Mouse (Mus musculus): ENCODE measurements around the gene Pla1a.

Gene Pla1a

DNA sequence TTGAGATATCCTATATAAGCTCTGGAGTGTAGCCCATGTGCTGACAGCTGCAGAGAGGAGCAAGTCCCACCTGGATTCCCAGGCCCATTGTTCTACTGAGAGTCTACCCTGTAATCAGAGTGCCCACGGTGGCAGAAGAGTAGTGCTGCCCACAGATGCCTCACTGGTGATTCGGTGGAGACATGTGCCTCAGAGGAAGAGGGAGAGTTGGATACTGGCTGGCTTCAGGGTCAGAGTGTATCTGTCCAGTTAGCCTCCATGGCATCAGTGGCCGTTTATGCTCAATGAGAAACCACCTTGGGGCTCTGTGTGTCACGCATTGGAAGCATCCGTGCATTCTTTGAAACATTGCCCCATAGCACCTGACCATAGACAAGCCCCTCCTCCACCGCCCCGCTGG is 69.3 kb downstream of the Pla1a start:
- DNase-seq: no peak

- no peak for DNase-seq
Observed at GRCm38 (mm10) chr16:38363256-38363595, 69.7 kb downstream of the Pla1a start.

DNA sequence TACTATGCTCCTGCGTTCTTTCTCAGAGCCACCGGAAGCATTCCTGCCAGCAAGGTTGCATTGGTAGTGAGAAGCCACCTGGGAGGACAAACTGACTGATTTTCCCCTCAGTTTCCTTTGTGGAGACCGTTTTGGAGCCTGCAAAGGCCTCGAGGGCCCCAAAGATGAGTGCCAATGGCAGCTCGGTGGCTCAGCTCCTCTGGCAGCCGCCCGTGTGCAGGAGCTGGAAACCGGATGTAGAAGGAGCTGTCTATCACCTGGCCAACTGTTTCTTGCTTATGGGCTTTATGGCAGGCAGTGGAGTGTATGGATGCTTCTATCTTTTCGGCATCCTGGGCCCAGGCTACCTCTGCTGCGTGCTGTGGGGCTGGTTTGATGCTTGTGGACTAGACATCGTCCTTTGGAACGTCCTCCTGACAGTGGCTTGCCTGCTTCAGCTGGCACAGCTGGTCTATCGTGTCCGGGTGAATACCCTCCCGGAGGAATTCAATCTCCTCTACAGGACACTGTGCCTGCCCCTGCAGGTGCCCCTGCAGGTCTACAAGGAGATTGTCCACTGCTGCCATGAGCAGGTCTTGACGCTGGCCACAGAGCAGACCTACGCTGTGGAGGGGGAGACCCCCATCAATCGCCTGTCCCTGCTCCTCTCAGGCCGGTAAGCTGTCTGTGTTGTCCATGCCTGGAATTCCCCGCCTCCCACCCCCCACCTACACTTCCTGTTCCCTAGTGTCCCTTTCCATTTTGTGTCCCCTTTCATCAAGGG is 70.3 kb downstream of the Pla1a start:
- no peak for DNase-seq

- DNase-seq: no peak
Observed at GRCm38 (mm10) chr16:38361933-38362332, 71.0 kb downstream of the Pla1a start, which contains the start of gene Popdc2. Gene Popdc2 (plus strand): TSS chr16:38362209.

DNA sequence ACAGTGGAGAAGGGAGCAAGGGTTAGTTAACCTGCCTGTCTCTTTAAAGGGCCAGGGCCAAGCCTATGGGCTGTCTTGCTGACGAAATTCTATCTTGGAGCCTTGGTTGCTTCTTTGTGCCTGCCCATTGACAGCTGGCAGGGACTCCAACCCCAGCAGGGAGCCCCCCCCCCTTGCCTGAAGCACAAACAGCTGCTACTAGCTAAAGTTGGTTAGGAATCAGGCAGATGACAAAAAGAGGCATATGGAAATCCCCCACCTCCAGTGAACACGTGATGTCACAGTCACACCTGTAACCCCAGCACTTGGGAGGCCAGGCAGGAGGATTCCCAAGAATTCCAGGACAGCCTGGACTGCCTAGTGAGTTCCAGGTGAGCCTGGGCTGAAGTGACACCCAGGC is 72.6 kb downstream of the Pla1a start:
- no peak for DNase-seq

DNA sequence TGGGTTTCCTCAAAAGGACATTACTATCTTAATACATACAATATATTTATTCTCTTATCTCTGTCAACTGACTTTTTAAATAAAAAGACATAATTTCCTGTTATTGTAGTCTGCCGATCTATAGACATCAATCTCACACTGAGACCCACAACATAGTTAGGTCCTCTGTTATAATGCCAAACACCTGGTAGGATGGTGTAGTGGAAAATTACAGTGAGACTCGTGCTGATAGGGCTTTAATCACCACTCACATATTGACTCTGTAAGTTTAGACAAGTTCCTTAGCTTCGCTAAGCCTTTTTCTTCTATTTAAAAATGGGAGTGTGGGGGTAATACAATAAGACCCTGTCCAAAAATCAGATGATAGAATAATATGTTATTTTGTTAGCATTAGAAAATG is 73.1 kb downstream of the Pla1a start:
- no peak for DNase-seq

DNA sequence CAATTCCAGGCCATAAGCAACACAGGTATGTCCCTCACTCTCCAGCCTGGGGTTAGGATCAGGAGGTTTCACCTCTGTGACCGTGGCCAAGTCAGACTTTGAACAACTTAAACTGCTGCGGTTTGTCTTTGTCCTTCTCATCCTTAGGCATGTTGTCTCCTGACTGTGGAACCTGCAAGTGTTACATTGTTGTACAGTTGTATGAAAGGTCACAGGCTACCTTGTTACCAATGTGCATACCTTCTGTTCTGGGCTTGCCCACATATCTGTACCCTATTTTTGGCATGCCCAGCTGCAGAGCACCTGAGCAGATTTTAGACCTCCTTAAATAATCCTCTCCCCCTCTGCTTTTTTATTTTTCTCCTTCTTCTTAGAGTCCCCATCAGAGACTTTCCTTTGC is 73.7 kb downstream of the Pla1a start:
- no peak for DNase-seq

GRCm38 (mm10) chr16:38358256-38358812 is 74.6 kb downstream of the Pla1a start:
- no peak for DNase-seq

DNA sequence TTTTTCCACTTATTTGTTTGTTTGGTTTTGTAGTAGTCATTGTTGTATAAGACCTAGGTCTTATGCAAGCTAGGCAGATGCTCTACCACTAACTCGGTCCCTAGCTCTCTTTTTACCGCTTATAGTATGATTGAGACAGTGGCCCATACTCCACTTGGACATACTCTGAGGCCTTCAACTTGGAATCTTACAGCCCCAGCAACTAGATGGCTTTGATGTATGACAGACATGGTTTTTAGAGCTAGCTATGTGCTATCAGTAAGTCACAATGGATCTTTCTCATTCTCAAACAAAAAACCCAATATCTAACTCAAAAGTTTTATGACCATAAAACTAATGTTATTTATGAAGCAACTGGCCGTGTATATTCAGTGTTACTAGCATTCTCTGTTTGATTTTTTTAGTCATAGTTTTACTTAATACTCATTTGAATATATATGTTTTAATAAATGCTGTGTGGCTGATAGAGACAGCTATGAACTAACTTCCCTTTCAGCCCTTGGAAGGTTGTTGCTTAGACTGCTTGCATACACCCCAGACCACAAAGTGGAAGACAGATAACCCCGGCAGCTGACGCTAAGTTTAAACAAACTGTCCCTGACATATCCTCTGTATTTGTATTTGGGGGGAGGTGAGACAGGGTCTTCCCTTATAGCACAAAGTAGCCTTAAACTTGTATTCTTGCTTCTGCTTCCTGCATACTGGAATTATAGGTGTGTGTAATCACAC is 78.6 kb downstream of the Pla1a start:
- DNase-seq: no peak

DNA sequence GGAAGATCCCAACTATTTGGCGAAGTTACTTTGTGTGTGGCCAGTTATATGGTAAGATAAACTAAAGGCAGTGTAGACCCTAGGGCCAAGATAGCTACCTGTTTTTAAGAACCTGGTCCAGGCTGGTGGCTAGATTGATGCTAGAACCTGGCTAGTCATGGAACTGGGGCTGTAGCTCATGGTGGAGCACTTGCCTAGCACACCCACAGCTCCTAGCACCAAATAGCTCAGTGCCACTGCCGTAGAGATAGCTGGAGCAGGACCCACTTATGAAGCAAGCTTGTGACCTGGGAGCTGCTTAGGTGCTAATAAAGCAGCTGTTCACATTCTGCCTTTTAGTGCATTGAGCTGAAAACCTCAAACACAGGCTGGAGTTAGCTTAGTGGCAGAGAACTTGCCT is 79.3 kb downstream of the Pla1a start:
- no peak for DNase-seq

DNA sequence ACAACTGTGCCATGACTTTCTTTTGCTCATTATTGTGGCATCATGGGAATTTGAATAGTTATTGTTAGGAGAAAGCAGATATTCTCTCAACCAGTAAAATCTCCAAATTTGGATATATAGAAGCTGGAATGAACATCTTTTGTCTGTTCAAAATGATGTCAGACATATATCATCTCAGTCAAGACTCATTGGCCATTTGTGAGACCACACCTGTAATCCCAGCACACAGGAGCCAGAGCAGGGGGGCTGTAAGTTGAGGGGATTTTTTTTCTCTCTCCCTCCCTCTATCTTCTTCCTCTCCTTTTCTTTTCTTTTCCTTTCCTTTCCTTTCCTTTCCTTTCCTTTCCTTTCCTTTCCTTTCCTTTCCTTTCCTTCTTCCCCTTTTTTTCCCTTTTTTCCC is 80.1 kb downstream of the Pla1a start:
- no peak for DNase-seq

GRCm38 (mm10) chr16:38352031-38352430 is 80.9 kb downstream of the Pla1a start:
- DNase-seq: no peak

- DNase-seq: no peak
Observed at GRCm38 (mm10) chr16:38350939-38351338, 82.0 kb downstream of the Pla1a start.

GRCm38 (mm10) chr16:38350361-38350855 is 82.5 kb downstream of the Pla1a start:
- no peak for DNase-seq

DNA sequence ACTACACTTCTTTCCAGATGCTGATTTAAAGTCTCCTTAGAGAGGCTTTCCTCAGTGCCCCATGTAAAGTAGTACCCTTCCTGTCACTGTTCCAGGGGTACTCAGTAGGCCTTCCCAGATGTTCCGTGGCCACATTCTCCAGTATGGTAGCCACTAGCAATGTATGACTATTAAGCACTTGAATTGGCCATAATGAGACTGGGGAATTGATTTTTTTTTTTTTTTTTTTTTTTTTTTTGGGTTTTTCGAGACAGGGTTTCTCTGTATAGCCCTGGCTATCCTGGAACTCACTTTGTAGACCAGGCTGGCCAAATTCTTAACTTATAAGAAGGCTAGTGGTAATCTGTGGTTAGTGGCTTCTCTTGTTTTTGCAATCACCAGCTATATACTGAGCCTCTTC is 83.1 kb downstream of the Pla1a start:
- DNase-seq: no peak

GRCm38 (mm10) chr16:38348217-38348761 is 84.7 kb downstream of the Pla1a start:
- DNase-seq: no peak

GRCm38 (mm10) chr16:38347588-38347987 is 85.4 kb downstream of the Pla1a start:
- DNase-seq: no peak

- DNase-seq: peak; percentile 81 to 92
Observed at GRCm38 (mm10) chr16:38346529-38347325, 86.2 kb downstream of the Pla1a start, which contains the start of the genes Cox17 and Gm21987. Gene Cox17 (plus strand): TSS chr16:38346991. Gene Gm21987 (plus strand): TSS chr16:38347040.

Data from thymus, adult 18-20 months (tissue).